Mouse (Mus musculus) mouse trophoblast stem cell (cell line): ENCODE data around the gene Olfr56.

Source experiments
- in situ Hi-C, 2 experiments: fragments of 300-500 bp; cut with MseI, MboI; formaldehyde crosslinking; loops; 2 replicates in 1 of 2; 3 replicates in 1 of 2; pipeline ENCODE4 v1.15.1; 2025

Olfr56 gene

DNA sequence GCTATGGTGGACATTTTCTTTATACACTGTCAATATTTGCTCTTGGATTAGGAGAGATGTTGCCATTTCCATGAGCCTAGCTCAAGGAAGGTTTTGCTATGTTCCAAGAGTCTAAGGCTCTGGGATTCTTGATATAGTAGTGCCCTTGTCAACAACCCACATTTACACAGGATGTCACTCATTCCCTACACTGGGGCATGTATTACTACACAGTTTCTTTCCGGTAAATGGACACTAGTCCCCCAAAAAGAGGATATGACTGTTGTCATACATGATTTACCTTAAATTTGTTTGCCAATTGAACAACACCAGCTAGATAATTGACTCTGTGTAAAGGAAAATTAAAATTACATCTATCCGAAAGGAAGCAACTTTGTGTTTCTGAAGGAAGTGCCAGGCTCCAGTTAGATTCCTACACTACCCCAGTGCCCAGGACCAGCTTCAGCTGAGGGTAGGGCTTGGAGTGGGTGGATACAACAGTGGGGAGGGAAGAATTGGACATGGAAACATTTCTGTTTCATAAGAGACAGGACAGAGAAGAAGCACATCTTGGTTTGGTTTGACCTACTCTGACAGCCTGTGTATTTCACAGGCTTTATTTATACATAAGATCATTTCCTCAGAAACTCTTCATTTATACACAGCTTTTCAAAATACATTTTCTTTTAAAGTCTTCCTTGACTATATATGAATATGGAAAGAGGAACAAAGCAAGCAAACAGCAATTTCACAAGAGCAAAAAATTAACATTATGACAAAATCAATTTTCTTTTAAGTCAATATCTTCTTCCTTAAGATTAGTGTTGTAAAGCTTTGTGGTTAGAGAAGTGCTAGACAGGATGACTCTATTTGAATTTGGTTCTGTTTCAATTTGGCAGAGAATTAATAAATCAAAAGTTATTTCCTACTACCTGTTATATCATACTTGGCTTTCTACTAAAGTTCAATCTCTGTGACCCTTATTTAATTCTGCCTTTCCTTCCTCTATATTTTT lies 178.4 kb downstream of the Olfr56 start:
- in situ Hi-C loops = no loop called here

DNA sequence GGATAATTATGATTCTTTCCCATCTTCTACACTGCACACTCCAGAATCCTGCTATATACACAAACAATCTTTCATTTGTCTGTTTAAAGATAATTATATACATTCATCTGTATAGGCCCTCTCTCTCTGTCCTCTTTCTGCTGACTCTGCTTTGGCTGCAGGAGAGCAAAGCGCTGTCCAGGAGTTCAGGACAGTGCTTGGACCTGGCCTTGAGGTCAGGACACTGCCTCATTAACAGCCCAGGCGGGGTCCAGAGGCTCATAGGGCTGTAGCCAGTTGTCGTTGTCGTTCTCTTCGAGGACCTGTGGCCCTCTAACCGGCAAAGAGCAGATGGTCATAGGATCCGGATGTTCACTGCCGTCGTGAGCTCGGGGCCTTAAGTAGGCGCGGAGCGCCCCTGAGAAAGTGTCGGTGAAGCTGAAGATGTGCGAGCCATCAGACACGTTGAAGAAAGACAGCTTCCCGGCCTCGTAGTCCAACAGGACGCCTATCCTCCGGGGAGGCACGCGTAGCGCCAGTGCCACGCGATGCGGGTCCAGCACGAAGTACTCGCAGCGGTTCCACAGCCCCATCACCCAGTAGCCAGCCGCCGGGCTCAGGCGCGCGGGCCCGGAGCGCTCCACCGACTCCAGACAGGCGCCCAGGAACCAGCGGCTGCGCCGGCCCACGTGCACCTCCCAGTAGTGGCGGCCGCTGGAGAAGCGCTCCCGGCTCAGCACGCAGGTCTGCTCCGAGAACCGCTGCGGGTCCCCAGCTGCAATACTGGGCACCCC lies 190.3 kb downstream of the Olfr56 start:
- in situ Hi-C loops = no loop called here

DNA sequence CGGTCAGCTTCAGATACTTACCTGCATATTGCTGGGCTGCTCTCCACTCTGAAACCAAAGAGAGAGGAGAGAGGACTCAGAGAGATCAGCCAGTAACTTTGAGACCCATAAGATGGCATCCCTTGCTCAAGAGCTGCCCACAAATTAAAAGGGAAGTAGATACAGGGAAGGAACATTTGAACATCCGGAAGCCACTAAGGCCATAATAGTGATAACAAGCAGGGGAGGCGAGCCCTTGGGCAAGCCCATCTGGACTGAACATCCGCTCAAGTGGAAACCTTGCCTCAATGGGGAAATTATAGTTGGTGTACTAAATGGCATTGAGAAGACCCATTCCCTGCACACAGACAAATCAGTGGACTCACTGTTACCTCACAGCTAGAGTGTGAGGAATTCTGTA lies 191.9 kb downstream of the Olfr56 start:
- in situ Hi-C loops = no loop called here

DNA sequence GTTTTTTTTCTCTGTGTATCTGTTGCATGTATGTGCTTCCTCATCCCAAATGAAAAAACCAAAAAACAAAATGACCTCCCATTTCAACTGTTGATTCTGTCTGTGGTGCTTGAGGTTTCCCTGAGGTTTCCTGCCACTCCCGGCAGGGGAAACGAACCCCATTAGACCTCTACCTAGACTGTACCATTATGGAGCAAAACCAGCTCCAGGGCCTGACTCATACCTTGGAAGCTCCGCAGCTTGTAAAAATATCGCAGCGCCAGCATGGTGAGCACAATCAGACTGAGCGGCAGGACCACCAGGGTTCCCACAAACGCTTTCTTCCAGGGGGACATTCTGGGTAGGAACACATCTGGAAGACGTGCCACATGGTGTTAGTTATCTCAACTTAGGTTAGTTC lies 196.7 kb downstream of the Olfr56 start:
- in situ Hi-C loops = loop anchor here in 1 of 2 experiments (25.0 kb wide), 1 partner anchor 362 kb away; the partner anchor contains the start of genes Olfr1381 and Olfr1382

DNA sequence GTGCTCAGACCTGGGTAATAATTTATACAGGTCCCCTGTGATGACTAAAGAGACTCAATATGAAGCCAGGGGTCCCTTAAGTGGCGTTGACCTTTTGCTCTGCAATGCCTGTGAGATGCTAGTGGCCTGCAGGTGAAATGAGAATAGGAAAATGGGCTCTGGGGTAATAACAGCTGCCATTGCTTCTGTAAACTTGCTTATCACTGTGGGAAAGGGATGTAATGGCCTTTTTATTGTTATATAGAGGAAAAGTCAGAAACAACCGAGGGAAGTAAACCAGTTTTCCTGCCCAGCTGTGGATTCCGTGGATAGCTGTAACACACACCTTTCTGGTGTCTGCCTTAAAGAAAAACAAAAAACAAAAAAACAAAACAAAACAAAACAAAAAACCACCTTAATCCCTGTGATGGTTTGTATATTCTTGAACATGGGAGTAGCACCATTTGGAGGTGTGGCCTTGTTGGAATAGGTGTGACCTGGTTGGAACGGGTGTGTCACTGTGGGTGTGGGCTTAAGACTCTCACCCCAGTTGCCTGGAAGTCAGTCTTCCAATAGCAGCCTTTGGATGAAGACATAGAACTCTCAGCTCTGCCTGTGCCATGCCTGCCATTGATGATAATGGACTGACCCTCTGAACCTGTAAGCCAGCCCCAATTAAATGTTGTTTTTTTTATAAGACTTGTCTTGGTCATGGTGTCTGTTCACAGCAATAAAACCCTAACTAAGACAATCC lies 197.5 kb downstream of the Olfr56 start:
- in situ Hi-C loops = loop anchor here in 1 of 2 experiments (25.0 kb wide), 1 partner anchor 361 kb away; the partner anchor contains the start of genes Olfr1381 and Olfr1382

DNA sequence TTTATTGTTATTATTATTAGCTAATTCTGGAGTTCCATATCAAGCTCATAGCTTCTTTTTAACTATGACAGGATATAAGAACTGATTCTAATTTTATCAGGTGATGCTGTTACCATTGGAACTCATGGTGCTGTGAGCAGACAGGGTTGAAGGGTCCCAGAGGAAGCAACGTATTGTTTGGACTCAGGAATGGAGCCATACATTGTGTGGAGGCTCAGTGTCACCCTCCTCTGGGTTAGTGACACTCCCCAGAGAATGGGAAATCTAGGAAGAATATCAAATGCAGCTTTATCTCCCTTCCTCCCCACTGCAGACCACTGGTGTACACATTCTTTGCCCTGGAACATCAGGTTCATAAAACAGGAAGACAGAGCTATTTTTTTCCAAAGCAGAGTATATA lies 204.5 kb downstream of the Olfr56 start:
- in situ Hi-C loops = loop anchor here (10.0 to 25.0 kb wide), 2 partner anchors 232 to 354 kb away; partner anchors contain the start of genes Olfr1381 (in 1 of the 2) and Olfr1382 (in 1 of the 2)
